ENCODE assay signal across 9 mouse cellular contexts in genomic region chr7:28971770-28972269, GRCm38 (mm10). TPM values are rescaled to one million over a fixed set of nuclear protein-coding genes. Genes with fewer than 3 reads are reported as not detected.
DNase-seq lines count a peak whose midpoint lies in the region; ATAC-seq and TF ChIP-seq lines count a peak whose summit lies in the region.
"Had no signal": no experiment of that assay in that cellular context is flagged by ENCODE, and none has a peak within 500 bp of the region (broad histone marks: within the 10 kb centered on the region; RNA-seq: fewer than 3 reads in every experiment).

No protein-coding gene starts in this region.

- H3K9ac ChIP-seq in heart, embryonic 12.5 days = peak overlapping the region; percentile 4; the same call in 1 of the 2 replicates
- no peak overlapping the region for H3K9ac ChIP-seq in forebrain, embryonic 13.5 days
- H3K9ac ChIP-seq: embryonic facial prominence, embryonic 13.5 days had no signal

- 53% methylated on average over 6 of the region's 6 CpGs for WGBS in heart, embryonic 12.5 days
- 23% methylated on average over 6 of the region's 6 CpGs for WGBS in small intestine, adult 2 months
- WGBS in cerebellum, adult 2 months = 37% methylated on average over 6 of the region's 6 CpGs
- WGBS in forebrain, embryonic 13.5 days = 88% methylated on average over 6 of the region's 6 CpGs

- peak; percentile 37; the same call in 1 of the 2 replicates for ATAC-seq in heart, embryonic 12.5 days (ENCODE audit: insufficient number of reproducible peaks, low FRiP score)
- ATAC-seq in forebrain, embryonic 13.5 days = no peak

- H3K36me3 ChIP-seq in heart, embryonic 12.5 days = peaks cover 60% of the 10 kb centered on the region
- peaks cover 18% of the 10 kb centered on the region for H3K36me3 ChIP-seq in small intestine, adult 2 months (ENCODE audit: control insufficient read depth, insufficient read depth, low read length)
- H3K36me3 ChIP-seq in forebrain, embryonic 13.5 days (ENCODE audit: poor library complexity, severe bottlenecking) = peaks cover 70% of the 10 kb centered on the region

- peaks cover 22% of the 10 kb centered on the region for H3K4me1 ChIP-seq in heart, embryonic 12.5 days (replicated peaks)
- peaks cover 27% of the 10 kb centered on the region for H3K4me1 ChIP-seq in small intestine, adult 2 months (ENCODE audit: control insufficient read depth, insufficient read depth, insufficient read length, low read length)
- no peaks in the 10 kb centered on the region for H3K4me1 ChIP-seq in cerebellum, adult 2 months (ENCODE audit: control insufficient read depth, insufficient read depth, low read length)
- H3K4me1 ChIP-seq in forebrain, embryonic 13.5 days = no peaks in the 10 kb centered on the region
- H3K4me1 ChIP-seq: embryonic facial prominence, embryonic 13.5 days had no signal

- no peak overlapping the region for H3K4me2 ChIP-seq in heart, embryonic 12.5 days
- H3K4me2 ChIP-seq in forebrain, embryonic 13.5 days = no peak overlapping the region
- H3K4me2 ChIP-seq: embryonic facial prominence, embryonic 13.5 days had no signal

- H3K4me3 ChIP-seq in heart, embryonic 12.5 days = no peak overlapping the region
- no peak overlapping the region for H3K4me3 ChIP-seq in small intestine, adult 2 months (ENCODE audit: low read depth, low read length)
- no peak overlapping the region for H3K4me3 ChIP-seq in cerebellum, adult 2 months (replicated peaks; ENCODE audit: insufficient read depth, low read depth, low read length)
- no peak overlapping the region for H3K4me3 ChIP-seq in forebrain, embryonic 13.5 days
- H3K4me3 ChIP-seq: embryonic facial prominence, embryonic 13.5 days had no signal

- peak overlapping the region; percentile 80 for H3K27ac ChIP-seq in heart, embryonic 12.5 days (ENCODE audit: poor library complexity, severe bottlenecking)
- peak overlapping the region; percentile 95 for H3K27ac ChIP-seq in small intestine, adult 2 months (ENCODE audit: insufficient read depth, low read depth, low read length)
- H3K27ac ChIP-seq in cerebellum, adult 2 months (ENCODE audit: insufficient read depth, low read length) = no peak overlapping the region
- H3K27ac ChIP-seq in forebrain, embryonic 13.5 days = no peak overlapping the region

- no peaks in the 10 kb centered on the region for H3K27me3 ChIP-seq in heart, embryonic 12.5 days (replicated peaks)
- no peaks in the 10 kb centered on the region for H3K27me3 ChIP-seq in small intestine, adult 2 months (ENCODE audit: control insufficient read depth, insufficient read depth, low read length)
- no peaks in the 10 kb centered on the region for H3K27me3 ChIP-seq in cerebellum, adult 2 months (ENCODE audit: control insufficient read depth, insufficient read depth, low read length)
- no peaks in the 10 kb centered on the region for H3K27me3 ChIP-seq in forebrain, embryonic 13.5 days
- H3K27me3 ChIP-seq: embryonic facial prominence, embryonic 13.5 days had no signal

- H3K9me3 ChIP-seq in heart, embryonic 12.5 days (replicated peaks) = no peaks in the 10 kb centered on the region
- no peaks in the 10 kb centered on the region for H3K9me3 ChIP-seq in forebrain, embryonic 13.5 days (replicated peaks)
- H3K9me3 ChIP-seq: embryonic facial prominence, embryonic 13.5 days had no signal

- no peak for TF ChIP-seq CTCF in small intestine, adult 2 months (IDR thresholded peaks at IDR 0.05; ENCODE audit: extremely low read depth, insufficient read length, insufficient replicate concordance, low read depth, low read length)
- no peak for TF ChIP-seq CTCF in cerebellum, adult 2 months (IDR thresholded peaks at IDR 0.05; ENCODE audit: borderline replicate concordance, insufficient read depth, low read depth, low read length)

- peak; percentile 72 for DNase-seq in kidney, adult 11 months
- DNase-seq in kidney, postnatal 4 days = no peak
- peak; percentile 62 to 75 for DNase-seq in layer of hippocampus, adult 18-20 months (ENCODE audit: low spot score in 2 of 2)
- no peak for DNase-seq in cerebellum, adult 2 months
- DNase-seq in embryo, embryonic 10.5 days (ENCODE audit: low spot score) = no peak

- TF ChIP-seq POLR2A in small intestine, adult 2 months (IDR thresholded peaks at IDR 0.05; ENCODE audit: low read depth, low read length) = no peak; the same call in 1 of the 2 replicates
- no peak for TF ChIP-seq POLR2A in cerebellum, adult 2 months (IDR thresholded peaks at IDR 0.05; ENCODE audit: borderline replicate concordance, insufficient read depth, low read length)

RNA-seq across cellular contexts. Expression of gene Actn4, which starts 9.7 kb away (rescaled TPM):
- polyA plus RNA-seq in heart, embryonic 12.5 days (2016; fragmentation: Nextera tagmentation; extraction: Ambion mirVana) = 317 and 318 TPM in 2 replicates
- 100 to 1,000 TPM; 127 to 136 TPM for total RNA-seq in layer of hippocampus, adult 18-20 months (2021)
- polyA plus RNA-seq in small intestine, adult 2 months (2012; rRNA removed) = 506 and 1,069 TPM in 2 replicates
- polyA plus RNA-seq in cerebellum, adult 2 months (2012; rRNA removed) = 129 and 135 TPM in 2 replicates
- polyA plus RNA-seq in forebrain, embryonic 13.5 days (2015; fragmentation: Nextera tagmentation; extraction: Ambion mirVana) = 114 and 136 TPM in 2 replicates

RNA-seq across cellular contexts. Expression of gene Eif3k, which starts 9.8 kb away (rescaled TPM):
- 254 and 255 TPM in 2 replicates for polyA plus RNA-seq in heart, embryonic 12.5 days (2016; fragmentation: Nextera tagmentation; extraction: Ambion mirVana)
- 100 to 1,000 TPM; 201 to 212 TPM for total RNA-seq in layer of hippocampus, adult 18-20 months (2021)
- 135 and 169 TPM in 2 replicates for polyA plus RNA-seq in small intestine, adult 2 months (2012; rRNA removed)
- 322 and 331 TPM in 2 replicates for polyA plus RNA-seq in cerebellum, adult 2 months (2012; rRNA removed)
- 351 and 356 TPM in 2 replicates for polyA plus RNA-seq in forebrain, embryonic 13.5 days (2015; fragmentation: Nextera tagmentation; extraction: Ambion mirVana)

RNA-seq across cellular contexts. Expression of gene Map4k1, which starts 10.0 kb away (rescaled TPM):
- polyA plus RNA-seq in heart, embryonic 12.5 days (2016; fragmentation: Nextera tagmentation; extraction: Ambion mirVana) = 5.8 and 6.5 TPM in 2 replicates
- total RNA-seq in layer of hippocampus, adult 18-20 months (2021) = 1 to 10 TPM in 1 of 2 experiments, under 1 TPM in 1; 0.99 to 1.3 TPM
- 11.1 and 21.3 TPM in 2 replicates for polyA plus RNA-seq in small intestine, adult 2 months (2012; rRNA removed)
- polyA plus RNA-seq in cerebellum, adult 2 months (2012; rRNA removed) = 1.2 and 1.3 TPM in 2 replicates
- 4.3 and 4.4 TPM in 2 replicates for polyA plus RNA-seq in forebrain, embryonic 13.5 days (2015; fragmentation: Nextera tagmentation; extraction: Ambion mirVana)

Comparison
In these comparisons a context has a peak if more than half of its experiments do, and no peak if none do; other contexts are left out.
1. DNase-seq: peak in kidney, adult 11 months (single experiment) and layer of hippocampus, adult 18-20 months (2 of 2); none in kidney, postnatal 4 days (0 of 2), cerebellum, adult 2 months (0 of 2) and embryo, embryonic 10.5 days (single experiment).
2. H3K27ac ChIP-seq: peak in heart, embryonic 12.5 days (single experiment) and small intestine, adult 2 months (single experiment); none in cerebellum, adult 2 months (single experiment) and forebrain, embryonic 13.5 days (single experiment).